Mouse (Mus musculus) ES-E14 (cell line): ENCODE results near the gene Rasl10a.

Experiments used
- CHD2 ChIP-seq: IDR thresholded peaks from 2 replicates; pipeline ENCODE4 v1.6.1; 2014; ENCODE audit warnings: mild to moderate bottlenecking, low read depth, low read length, inconsistent platforms
- HCFC1 ChIP-seq: IDR thresholded peaks from 2 replicates; pipeline ENCODE4 v1.6.1; 2012; ENCODE audit warnings: low read length, inconsistent platforms, borderline replicate concordance; ENCODE audit not compliant: insufficient read depth
- ZNF384 ChIP-seq: IDR thresholded peaks from 2 replicates; pipeline ENCODE4 v1.6.1; 2012; ENCODE audit warnings: low read depth, low read length, inconsistent platforms

DNA sequence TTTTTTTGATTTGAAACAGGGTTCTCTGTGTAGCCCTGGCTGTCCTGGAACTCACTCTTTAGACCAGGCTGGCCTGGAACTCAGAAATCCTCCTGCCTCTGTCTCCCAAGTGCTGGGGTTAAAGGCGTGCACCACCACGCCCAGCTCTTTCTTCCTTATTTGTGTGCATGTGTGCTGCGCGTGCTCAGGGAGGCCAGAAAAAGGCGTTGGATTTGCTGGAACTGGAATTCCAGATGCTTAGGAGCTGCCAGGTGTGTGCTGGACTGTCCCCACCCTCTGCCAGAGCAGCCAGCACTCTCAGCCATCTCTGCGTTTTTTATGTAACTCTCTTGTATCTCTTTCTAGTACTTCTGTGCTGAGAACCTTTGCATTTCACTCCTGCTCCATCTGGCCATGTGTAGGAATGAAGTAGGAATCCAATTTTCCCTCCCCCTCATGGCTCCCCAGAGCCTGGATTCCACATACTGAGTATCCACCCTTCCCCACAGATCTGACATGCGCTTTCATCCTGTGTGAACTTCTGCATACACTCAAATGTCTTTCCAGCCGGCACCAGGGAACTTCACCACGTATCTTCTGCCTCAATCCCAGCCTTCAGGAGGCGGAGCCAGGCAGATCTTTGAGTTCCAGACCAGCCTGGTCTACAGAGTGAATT, 5.6 kb upstream of the Rasl10a start:
- TF ChIP-seq HCFC1 (no peak), CHD2 (no peak), ZNF384 (peak; percentile 4; the same call in 1 of the 2 replicates)
